Mouse (Mus musculus): ENCODE data around the gene Col27a1. TPM values are rescaled to one million over a fixed set of nuclear protein-coding genes. Genes with fewer than 3 reads are reported as not detected.

Col27a1 gene
- polyA plus RNA-seq, 1 experiment: 0.13 TPM

DNA sequence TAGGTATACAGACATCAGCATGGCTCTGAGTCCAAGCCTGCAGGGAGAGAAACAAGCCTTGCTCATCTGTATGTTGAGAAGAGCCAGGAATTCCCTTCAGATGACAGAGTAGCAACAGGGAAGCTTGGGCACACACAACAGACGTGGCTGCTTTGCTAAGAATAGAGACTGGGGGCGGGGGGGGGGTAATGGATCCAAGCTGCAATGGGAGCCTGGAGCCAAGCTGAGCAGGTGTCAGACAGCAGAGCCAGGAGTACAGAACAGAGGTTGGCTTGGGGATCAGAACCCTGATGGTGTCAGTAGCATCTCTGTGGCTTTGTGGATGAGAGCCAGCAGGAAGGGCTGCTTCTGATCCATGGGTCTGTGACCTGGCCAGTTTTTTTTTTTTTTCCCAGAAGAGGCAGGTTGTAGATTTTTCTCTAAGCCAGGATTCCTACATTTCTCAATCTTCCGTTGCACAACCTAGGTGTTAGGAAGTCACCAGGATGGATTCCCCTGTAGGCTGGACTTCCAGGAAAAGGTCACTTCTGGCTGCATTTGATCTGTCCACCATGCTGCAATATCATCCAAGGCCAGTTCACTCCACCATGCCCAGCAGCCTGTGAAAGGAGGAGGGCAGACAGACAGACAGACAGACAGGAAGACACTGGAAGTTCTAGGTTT lies 124.7 kb downstream of the Col27a1 start:
- no peaks in the 10 kb centered on the region for H3K79me2 ChIP-seq (ENCODE audit: control insufficient read depth, insufficient read depth)
- H3K4me3 ChIP-seq: no peak overlapping the region
- TF ChIP-seq E2F4 (IDR thresholded peaks at IDR 0.05; ENCODE audit: insufficient read depth) (no peak), SRF (IDR thresholded peaks at IDR 0.05; ENCODE audit: control insufficient read depth, insufficient read length, low read depth) (no peak), MYOD1 (IDR thresholded peaks at IDR 0.05; ENCODE audit: control insufficient read depth in 1 of 3, insufficient read length in 2 of 3, low read depth in 2 of 3) (peak in 1 of 3 experiments; percentile 38), CEBPB (IDR thresholded peaks at IDR 0.05; ENCODE audit: insufficient read depth, poor library complexity, severe bottlenecking) (no peak), MAX (IDR thresholded peaks at IDR 0.05; ENCODE audit: low read depth) (no peak), TCF3 (IDR thresholded peaks at IDR 0.05; ENCODE audit: insufficient read length, low read depth) (no peak)
- H3K36me3 ChIP-seq (ENCODE audit: control insufficient read depth, insufficient read depth): no peaks in the 10 kb centered on the region
- no peak overlapping the region for H3ac ChIP-seq (ENCODE audit: control insufficient read depth, insufficient read length)
- peaks cover 10% of the 10 kb centered on the region for H3K27me3 ChIP-seq (ENCODE audit: control insufficient read depth, insufficient read depth, insufficient read length)
- no peak overlapping the region for H3K4me2 ChIP-seq (ENCODE audit: low read depth)

DNA sequence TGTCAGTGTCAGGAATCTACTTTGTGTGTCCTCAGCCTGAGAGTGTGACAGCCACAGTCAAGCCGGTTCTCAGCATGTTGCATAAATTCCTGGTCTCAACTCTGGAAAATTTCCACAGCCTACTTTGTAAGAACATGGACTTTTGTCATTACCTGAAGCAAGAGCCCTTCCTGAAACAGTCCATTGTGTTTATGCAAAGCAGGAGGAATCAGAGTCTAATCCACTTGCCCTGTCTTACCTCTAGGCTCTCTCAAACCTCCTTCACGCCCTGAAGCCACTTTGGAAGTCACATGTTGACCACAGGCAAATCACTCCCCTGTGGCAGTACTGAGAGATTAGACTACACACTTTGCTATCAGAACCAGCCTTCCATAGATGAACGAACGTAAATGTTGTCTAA lies 128.7 kb downstream of the Col27a1 start:
- Histone ChIP-seq H3K4me2 (ENCODE audit: low read depth) (no peak overlapping the region), H3K4me3 (no peak overlapping the region), H3K27me3 (ENCODE audit: control insufficient read depth, insufficient read depth, insufficient read length) (peaks cover 10% of the 10 kb centered on the region), H3K36me3 (ENCODE audit: control insufficient read depth, insufficient read depth) (no peaks in the 10 kb centered on the region), H3ac (ENCODE audit: control insufficient read depth, insufficient read length) (no peak overlapping the region), H3K79me2 (ENCODE audit: control insufficient read depth, insufficient read depth) (no peaks in the 10 kb centered on the region)
- TF ChIP-seq E2F4 (IDR thresholded peaks at IDR 0.05; ENCODE audit: insufficient read depth) (no peak), MYOD1 (IDR thresholded peaks at IDR 0.05; ENCODE audit: control insufficient read depth in 1 of 3, insufficient read length in 2 of 3, low read depth in 2 of 3) (no peak), POLR2AphosphoS2 (IDR thresholded peaks at IDR 0.05; ENCODE audit: insufficient read length, low read depth) (no peak), USF1 (IDR thresholded peaks at IDR 0.05; ENCODE audit: low read depth) (no peak), SRF (IDR thresholded peaks at IDR 0.05; ENCODE audit: control insufficient read depth, insufficient read length, low read depth) (no peak), CEBPB (IDR thresholded peaks at IDR 0.05; ENCODE audit: insufficient read depth, poor library complexity, severe bottlenecking) (no peak), TCF12 (IDR thresholded peaks at IDR 0.05; ENCODE audit: insufficient read depth, poor library complexity, severe bottlenecking) (no peak), MAX (IDR thresholded peaks at IDR 0.05; ENCODE audit: low read depth) (no peak), POLR2A (IDR thresholded peaks at IDR 0.05; ENCODE audit: insufficient read length, low read depth) (no peak), TCF3 (IDR thresholded peaks at IDR 0.05; ENCODE audit: insufficient read length, low read depth) (no peak), MYOG (IDR thresholded peaks at IDR 0.05; ENCODE audit: control insufficient read depth in 1 of 3, insufficient read depth in 1 of 3, insufficient read length in 2 of 3, low read depth in 2 of 3) (no peak), REST (IDR thresholded peaks at IDR 0.05; ENCODE audit: insufficient read depth, insufficient read length) (no peak)

DNA sequence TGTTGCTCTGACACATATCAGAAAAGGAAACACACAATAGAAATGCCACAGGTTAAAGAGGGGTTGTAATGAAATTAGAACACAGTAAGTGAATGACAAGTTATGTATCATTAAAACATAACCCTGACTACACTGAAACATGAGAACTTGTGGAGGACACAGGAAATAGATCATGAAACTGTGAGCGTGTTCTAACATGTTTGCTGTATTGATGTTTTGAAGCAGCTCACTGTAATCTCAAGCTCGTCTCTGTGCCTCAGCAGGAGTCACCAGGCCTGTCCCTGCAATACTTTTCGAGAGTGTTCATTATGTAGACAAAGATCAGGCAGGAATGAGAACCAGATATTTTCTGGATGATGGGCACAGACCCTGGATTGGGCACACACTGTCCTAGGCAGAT lies 129.8 kb downstream of the Col27a1 start:
- TF ChIP-seq TCF3 (IDR thresholded peaks at IDR 0.05; ENCODE audit: insufficient read length, low read depth) (no peak), E2F4 (IDR thresholded peaks at IDR 0.05; ENCODE audit: insufficient read depth) (no peak), USF1 (IDR thresholded peaks at IDR 0.05; ENCODE audit: low read depth) (no peak)
- Histone ChIP-seq H3K4me3 (no peak overlapping the region), H3ac (ENCODE audit: control insufficient read depth, insufficient read length) (no peak overlapping the region), H3K79me2 (ENCODE audit: control insufficient read depth, insufficient read depth) (no peaks in the 10 kb centered on the region), H3K4me2 (ENCODE audit: low read depth) (no peak overlapping the region), H3K27me3 (ENCODE audit: control insufficient read depth, insufficient read depth, insufficient read length) (peaks cover 10% of the 10 kb centered on the region), H3K36me3 (ENCODE audit: control insufficient read depth, insufficient read depth) (no peaks in the 10 kb centered on the region)

DNA sequence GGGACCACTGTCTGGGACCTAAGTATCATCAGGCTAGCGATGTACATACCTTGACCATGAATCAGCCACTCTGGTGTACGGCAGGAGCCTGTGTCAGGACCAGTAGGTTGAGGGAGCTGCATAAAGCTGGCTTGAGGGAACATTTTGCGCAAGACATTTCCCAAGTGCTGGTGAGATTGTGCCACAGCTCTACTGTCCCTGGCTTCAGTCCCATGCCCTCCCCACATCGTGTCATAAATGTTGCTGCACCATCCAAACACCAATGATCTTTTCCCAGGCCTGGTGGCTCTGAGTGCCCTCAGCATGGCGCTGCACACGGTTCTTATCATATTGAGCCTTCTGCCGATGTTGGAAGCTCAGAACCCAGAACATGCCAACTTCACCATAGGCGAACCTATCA lies 130.5 kb downstream of the Col27a1 start, which contains the start of gene Orm1:
Orm1 (plus strand) TSS at position 266 of the 400 bp plus-strand sequence.
- Histone ChIP-seq H3K36me3 (ENCODE audit: control insufficient read depth, insufficient read depth) (no peaks in the 10 kb centered on the region), H3K27me3 (ENCODE audit: control insufficient read depth, insufficient read depth, insufficient read length) (peaks cover 10% of the 10 kb centered on the region), H3K79me2 (ENCODE audit: control insufficient read depth, insufficient read depth) (no peaks in the 10 kb centered on the region), H3K4me3 (no peak within 1 kb of the TSS), H3K4me2 (ENCODE audit: low read depth) (no peak within 1 kb of the TSS), H3ac (ENCODE audit: control insufficient read depth, insufficient read length) (no peak within 1 kb of the TSS)
- no peak for TF ChIP-seq CEBPB (IDR thresholded peaks at IDR 0.05; ENCODE audit: insufficient read depth, poor library complexity, severe bottlenecking)
- no peak for TF ChIP-seq TCF3 (IDR thresholded peaks at IDR 0.05; ENCODE audit: insufficient read length, low read depth)
- no peak for TF ChIP-seq E2F4 (IDR thresholded peaks at IDR 0.05; ENCODE audit: insufficient read depth)
- no peak for TF ChIP-seq POLR2AphosphoS2 (IDR thresholded peaks at IDR 0.05; ENCODE audit: insufficient read length, low read depth)

DNA sequence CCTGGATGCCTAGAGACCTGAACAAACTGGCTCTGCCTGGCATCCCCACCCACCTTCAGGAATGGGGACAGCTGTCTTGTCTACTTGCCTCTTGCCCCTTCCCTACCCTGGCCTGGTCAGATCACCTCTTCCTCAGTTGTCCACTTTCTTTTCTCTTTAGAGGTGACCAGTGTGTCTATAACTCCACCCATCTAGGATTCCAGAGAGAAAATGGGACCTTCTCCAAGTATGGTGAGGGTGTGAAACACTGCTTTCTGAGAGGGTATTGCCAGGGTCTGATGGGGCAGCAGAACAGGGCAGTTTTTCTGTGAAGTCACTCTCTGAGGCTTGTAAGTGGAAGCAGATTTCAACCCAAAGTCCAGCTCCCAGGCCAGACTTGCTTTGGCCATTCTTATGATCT lies 131.5 kb downstream of the Col27a1 start:
- no peaks in the 10 kb centered on the region for H3K36me3 ChIP-seq (ENCODE audit: control insufficient read depth, insufficient read depth)
- no peak for TF ChIP-seq CEBPB (IDR thresholded peaks at IDR 0.05; ENCODE audit: insufficient read depth, poor library complexity, severe bottlenecking)
- no peak overlapping the region for H3K4me3 ChIP-seq
- H3K27me3 ChIP-seq (ENCODE audit: control insufficient read depth, insufficient read depth, insufficient read length): peaks cover 12% of the 10 kb centered on the region
- H3ac ChIP-seq (ENCODE audit: control insufficient read depth, insufficient read length): no peak overlapping the region
- H3K79me2 ChIP-seq (ENCODE audit: control insufficient read depth, insufficient read depth): no peaks in the 10 kb centered on the region
- H3K4me2 ChIP-seq (ENCODE audit: low read depth): no peak overlapping the region

DNA sequence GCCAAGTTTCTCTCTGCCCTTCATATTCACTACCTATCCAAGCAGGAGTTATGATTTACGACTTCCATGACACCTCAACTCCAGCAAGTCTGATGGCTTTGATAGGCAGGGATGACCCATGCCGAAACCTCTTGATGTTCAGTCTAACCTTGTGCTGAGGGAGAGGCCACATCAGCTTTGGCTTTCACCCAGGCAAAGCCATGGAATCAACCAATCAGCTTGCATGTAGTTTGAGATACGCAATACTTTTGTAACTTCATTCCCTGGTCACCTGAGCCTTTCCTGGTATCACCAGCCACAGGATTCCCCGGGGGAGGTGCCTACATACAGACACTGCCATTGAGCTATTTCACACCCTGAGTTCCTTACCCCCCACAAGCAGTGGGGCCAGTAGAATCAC lies 132.9 kb downstream of the Col27a1 start:
- no peaks in the 10 kb centered on the region for H3K79me2 ChIP-seq (ENCODE audit: control insufficient read depth, insufficient read depth)
- no peak for TF ChIP-seq MYOD1 (IDR thresholded peaks at IDR 0.05; ENCODE audit: control insufficient read depth in 1 of 3, insufficient read length in 2 of 3, low read depth in 2 of 3)
- no peak for TF ChIP-seq MAX (IDR thresholded peaks at IDR 0.05; ENCODE audit: low read depth)
- TF ChIP-seq TCF3 (IDR thresholded peaks at IDR 0.05; ENCODE audit: insufficient read length, low read depth): no peak
- no peak for TF ChIP-seq POLR2A (IDR thresholded peaks at IDR 0.05; ENCODE audit: insufficient read length, low read depth)
- TF ChIP-seq CEBPB (IDR thresholded peaks at IDR 0.05; ENCODE audit: insufficient read depth, poor library complexity, severe bottlenecking): no peak
- no peak for TF ChIP-seq TCF12 (IDR thresholded peaks at IDR 0.05; ENCODE audit: insufficient read depth, poor library complexity, severe bottlenecking)
- no peak for TF ChIP-seq REST (IDR thresholded peaks at IDR 0.05; ENCODE audit: insufficient read depth, insufficient read length)

More for the DNA sequence above, 132.9 kb downstream of the Col27a1 start:
- no peak overlapping the region for H3K4me3 ChIP-seq
- H3K36me3 ChIP-seq (ENCODE audit: control insufficient read depth, insufficient read depth): no peaks in the 10 kb centered on the region
- peaks cover 4% of the 10 kb centered on the region for H3K27me3 ChIP-seq (ENCODE audit: control insufficient read depth, insufficient read depth, insufficient read length)
- no peak overlapping the region for H3K4me2 ChIP-seq (ENCODE audit: low read depth)
- no peak overlapping the region for H3ac ChIP-seq (ENCODE audit: control insufficient read depth, insufficient read length)
